Mouse (Mus musculus): ENCODE measurements around the gene Fgf15.

DNA sequence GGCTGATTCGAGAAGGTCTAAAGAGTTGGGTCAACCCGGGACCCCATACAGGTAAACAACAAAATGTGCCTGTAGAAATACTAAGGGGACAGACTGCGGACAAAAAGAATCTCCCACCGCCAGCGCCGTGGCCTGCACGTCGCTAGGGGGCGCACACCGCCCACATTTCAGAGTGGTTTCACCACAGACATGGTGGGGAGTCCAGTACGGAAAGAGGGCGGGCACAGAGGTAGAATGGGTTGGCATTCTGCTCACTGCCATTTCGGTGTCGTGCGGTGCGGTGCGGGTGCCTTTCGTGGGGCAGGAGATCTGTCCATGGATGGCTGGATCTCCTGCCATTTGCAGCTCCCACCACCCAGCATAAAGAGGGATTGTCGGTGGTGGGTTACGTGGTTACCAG is 41.2 kb downstream of the Fgf15 start:
- peak; percentile 99 for TF ChIP-seq CTCF (IDR thresholded peaks at IDR 0.05)
- peak; percentile 58 for TF ChIP-seq POLR2A (IDR thresholded peaks at IDR 0.05; ENCODE audit: insufficient read depth, low read depth, low read length)
